ENCODE assay signal across 7 mouse cellular contexts in the genomic region with DNA sequence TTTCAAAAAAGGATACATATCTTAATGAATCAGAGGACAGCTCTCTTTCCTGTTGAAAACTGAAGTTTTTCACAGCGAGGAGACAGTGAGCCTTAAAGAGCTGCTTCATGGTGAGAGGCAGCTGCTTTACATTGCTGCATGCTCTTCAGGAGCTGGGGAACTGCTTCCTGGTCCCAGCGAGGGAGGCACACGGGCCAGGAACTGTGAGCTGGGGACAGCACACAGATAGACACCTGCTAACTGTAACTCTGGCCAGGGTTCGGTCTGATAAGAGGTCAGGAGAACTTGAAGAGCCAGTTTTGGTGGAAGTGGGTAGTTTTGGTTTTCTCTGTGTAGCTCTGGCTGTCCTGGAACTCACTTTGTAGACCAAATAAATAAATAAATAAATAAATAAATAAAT. TPM values are rescaled to one million over a fixed set of nuclear protein-coding genes. Genes with fewer than 3 reads are reported as not detected.
A peak's percentile ranks its signal among the peaks of the same experiment; 100 is the strongest.
DNase-seq lines count a peak whose midpoint lies in the region; ATAC-seq and TF ChIP-seq lines count a peak whose summit lies in the region.
"Not testable (repeated sequence)": the region's sequence is repeated elsewhere in the genome, so short reads cannot be mapped to it uniquely, and the experiment has no call there.

No protein-coding gene starts in this region.

- not testable (repeated sequence) for H3K9ac ChIP-seq in liver, embryonic 14.5 days (replicated peaks); stomach, embryonic 15.5 days

- H3K4me2 ChIP-seq in liver, embryonic 14.5 days (ENCODE audit: low read depth), result peak overlapping the region; percentile 26; the same call in 1 of the 2 replicates
- H3K4me2 ChIP-seq in stomach, embryonic 15.5 days, result not testable (repeated sequence)

- H3K27ac ChIP-seq in liver, embryonic 14.5 days, result peak overlapping the region; percentile 40; the same call in 1 of the 2 replicates
- not testable (repeated sequence) for H3K27ac ChIP-seq in stomach, embryonic 15.5 days

- peaks cover 61% of the 10 kb centered on the region for H3K4me1 ChIP-seq in G1E (ENCODE audit: insufficient read depth, low read depth, low read length)
- peaks cover 0 to 12% of the 10 kb centered on the region in 2 experiments; a peak in 3 of 4 replicates for H3K4me1 ChIP-seq in liver, embryonic 14.5 days (replicated peaks; ENCODE audit: control insufficient read depth in 2 of 2, insufficient read depth in 2 of 2, low read length in 1 of 2)
- not testable (repeated sequence) for H3K4me1 ChIP-seq in stomach, embryonic 15.5 days

- peak; percentile 92 for ATAC-seq in G1E (ENCODE audit: extremely low read depth, insufficient number of reproducible peaks, low FRiP score, poor library complexity, severe bottlenecking)
- ATAC-seq in liver, embryonic 14.5 days (ENCODE audit: insufficient read depth), result peak; percentile 96
- peak; percentile 39; the same call in 1 of the 2 replicates for ATAC-seq in megakaryocyte, adult 5-6 weeks (ENCODE audit: poor library complexity, severe bottlenecking)
- ATAC-seq in stomach, embryonic 15.5 days (ENCODE audit: insufficient read depth, low FRiP score, low read depth), result peak; percentile 85

- H3K27me3 ChIP-seq in G1E (ENCODE audit: insufficient read depth, low read length); liver, embryonic 14.5 days (ENCODE audit: control insufficient read depth, insufficient read depth, low read length); stomach, embryonic 15.5 days (replicated peaks): not testable (repeated sequence)

- TF ChIP-seq EP300 in liver, embryonic 14.5 days (IDR thresholded peaks at IDR 0.05; ENCODE audit: low read depth), result peak; percentile 91

- TF ChIP-seq CTCF in G1E (IDR thresholded peaks at IDR 0.05; ENCODE audit: low read depth, low read length); liver, embryonic 14.5 days (IDR thresholded peaks at IDR 0.05; ENCODE audit: low read depth): not testable (repeated sequence)

- H3K4me3 ChIP-seq in G1E (ENCODE audit: low read depth, low read length), result peak overlapping the region; percentile 45; the same call in 1 of the 2 replicates
- not testable (repeated sequence) for H3K4me3 ChIP-seq in liver, embryonic 14.5 days (ENCODE audit: insufficient read depth in 1 of 2, low read depth in 2 of 2, low read length in 2 of 2); stomach, embryonic 15.5 days (replicated peaks)

- H3K9me3 ChIP-seq in G1E (replicated peaks); liver, embryonic 14.5 days (ENCODE audit: control insufficient read depth, low read length); stomach, embryonic 15.5 days: not testable (repeated sequence)

- H3K36me3 ChIP-seq in G1E (replicated peaks), result peaks cover 33% of the 10 kb centered on the region
- not testable (repeated sequence) for H3K36me3 ChIP-seq in liver, embryonic 14.5 days (replicated peaks; ENCODE audit: control insufficient read depth, insufficient read depth, low read depth); stomach, embryonic 15.5 days

- DNase-seq in G1E (ENCODE audit: low spot score), result not testable (repeated sequence)
- peak; percentile 72 for DNase-seq in c-Kit-positive CD71-positive TER-119-positive erythroid progenitor cells, embryonic 14.5 days (ENCODE audit: low spot score)
- peak; percentile 14 for DNase-seq in heart, adult 11 months
- DNase-seq in liver, result peak; percentile 73
- peak; percentile 61 to 66 (median 64) for DNase-seq in liver, embryonic 14.5 days (ENCODE audit: low read depth in 3 of 3, low spot score in 3 of 3)

- 9% methylated on average over 4 of the region's 4 CpGs for WGBS in liver, embryonic 14.5 days (ENCODE audit: insufficient replicate concordance)
- WGBS in stomach, embryonic 15.5 days, result 36% methylated on average over 4 of the region's 4 CpGs

RNA-seq across cellular contexts. Expression of a gene that starts 12.7 kb away (rescaled TPM):
- total RNA-seq in G1E (2014; fragmentation: Nextera tagmentation) (34.3 and 40.0 TPM in 2 replicates), G1E (2017) (25.4 and 28.4 TPM in 2 replicates)
- 13.3 and 13.8 TPM in 2 replicates for polyA plus RNA-seq in G1E (2012)
- polyA plus RNA-seq in liver, embryonic 14.5 days (2012; rRNA removed), result 5.7 and 6.1 TPM in 2 replicates
- 12.3 and 13.1 TPM in 2 replicates for polyA plus RNA-seq in liver, embryonic 14.5 days (2014; fragmentation: Nextera tagmentation; extraction: Ambion mirVana)
- 41.9 and 44.6 TPM in 2 replicates for total RNA-seq in megakaryocyte, adult 5-6 weeks (2015)
- total RNA-seq in megakaryocyte, adult 5-6 weeks (2017), result 36.0 and 46.8 TPM in 2 replicates
- 5.4 and 6.1 TPM in 2 replicates for polyA plus RNA-seq in stomach, embryonic 15.5 days (2015; fragmentation: Nextera tagmentation; extraction: Ambion mirVana)

RNA-seq across cellular contexts. Expression of a gene that starts 53.8 kb away (rescaled TPM):
- total RNA-seq in G1E (2014; fragmentation: Nextera tagmentation) (11.0 and 14.5 TPM in 2 replicates), G1E (2017) (18.4 and 24.3 TPM in 2 replicates)
- 98.6 and 112 TPM in 2 replicates for polyA plus RNA-seq in G1E (2012)
- 22.5 and 27.8 TPM in 2 replicates for polyA plus RNA-seq in liver, embryonic 14.5 days (2012; rRNA removed)
- 23.1 and 24.9 TPM in 2 replicates for polyA plus RNA-seq in liver, embryonic 14.5 days (2014; fragmentation: Nextera tagmentation; extraction: Ambion mirVana)
- 14.0 and 17.0 TPM in 2 replicates for total RNA-seq in megakaryocyte, adult 5-6 weeks (2015)
- total RNA-seq in megakaryocyte, adult 5-6 weeks (2017), result 15.4 and 15.8 TPM in 2 replicates
- 36.6 and 43.4 TPM in 2 replicates for polyA plus RNA-seq in stomach, embryonic 15.5 days (2015; fragmentation: Nextera tagmentation; extraction: Ambion mirVana)

Comparison
In these comparisons a context has a peak if more than half of its experiments do, and no peak if none do; other contexts are left out.
1. ATAC-seq: peak in every context shown above with its lines; median percentile 96 in liver, embryonic 14.5 days; 92 in G1E; 85 in stomach, embryonic 15.5 days; 39 in megakaryocyte, adult 5-6 weeks.